ENCODE assay signal across 13 mouse cellular contexts in genomic region chr8:86862837-86863236, GRCm38 (mm10).
"Had no signal": no experiment of that assay in that cellular context is flagged by ENCODE, and none has a peak within 500 bp of the region (broad histone marks: within the 10 kb centered on the region; RNA-seq: fewer than 3 reads in every experiment).

No protein-coding gene starts in this region.

- H3K4me3 ChIP-seq: limb, embryonic 10.5 days; liver, embryonic 15.5 days; megakaryocyte, embryonic 14.5 days; midbrain, embryonic 13.5 days had no signal

- H3K4me1 ChIP-seq: limb, embryonic 10.5 days; midbrain, embryonic 13.5 days had no signal

- DNase-seq: kidney, postnatal 14 days; lung, adult 2 months; lung, postnatal 10 days; right cerebral cortex, postnatal 14 days; thymus, adult 18-20 months; thymus, postnatal 14 days had no signal

- H3K4me2 ChIP-seq: liver, embryonic 11.5 days; liver, embryonic 15.5 days; midbrain, embryonic 13.5 days had no signal

- ATAC-seq: midbrain, embryonic 13.5 days had no signal

- H3K9me3 ChIP-seq: limb, embryonic 10.5 days; liver, embryonic 15.5 days; megakaryocyte, embryonic 14.5 days; midbrain, embryonic 13.5 days had no signal

- H3K27ac ChIP-seq: limb, embryonic 10.5 days; liver, embryonic 15.5 days; macrophage; midbrain, embryonic 13.5 days; stomach, postnatal 0 days had no signal

- H3K27me3 ChIP-seq: liver, embryonic 15.5 days; megakaryocyte, embryonic 14.5 days; midbrain, embryonic 13.5 days had no signal

- H3K9ac ChIP-seq: liver, embryonic 15.5 days; midbrain, embryonic 13.5 days had no signal
